Mouse (Mus musculus): ENCODE measurements at regions not wholly inside any gene's neighbourhood (a gene's known extent, or its start where the extent isn't known, plus 50 kb on each side); places are given as distances from the start of the nearest gene placed in this dataset.

DNA sequence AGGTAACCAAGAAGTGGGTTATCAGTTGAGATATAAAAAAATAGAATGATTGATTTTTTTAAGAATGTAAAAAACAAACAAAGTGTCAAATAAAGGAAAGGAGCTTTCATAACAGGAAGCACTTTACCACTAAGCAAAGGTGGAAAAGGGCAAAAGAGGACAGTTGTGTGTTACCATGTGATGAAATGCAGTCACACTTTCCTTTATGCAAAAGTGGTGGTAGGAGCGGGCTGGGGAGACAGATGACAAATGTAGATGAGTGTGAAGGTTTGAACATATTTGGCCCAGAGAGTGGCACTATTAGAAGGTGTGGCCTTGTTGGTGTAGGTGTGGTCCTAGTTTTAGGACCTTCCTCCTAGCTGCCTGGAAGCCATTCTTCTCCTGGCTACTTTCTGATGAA, 222.6 kb upstream of the Adamts5 start:
- no peak for DNase-seq

DNA sequence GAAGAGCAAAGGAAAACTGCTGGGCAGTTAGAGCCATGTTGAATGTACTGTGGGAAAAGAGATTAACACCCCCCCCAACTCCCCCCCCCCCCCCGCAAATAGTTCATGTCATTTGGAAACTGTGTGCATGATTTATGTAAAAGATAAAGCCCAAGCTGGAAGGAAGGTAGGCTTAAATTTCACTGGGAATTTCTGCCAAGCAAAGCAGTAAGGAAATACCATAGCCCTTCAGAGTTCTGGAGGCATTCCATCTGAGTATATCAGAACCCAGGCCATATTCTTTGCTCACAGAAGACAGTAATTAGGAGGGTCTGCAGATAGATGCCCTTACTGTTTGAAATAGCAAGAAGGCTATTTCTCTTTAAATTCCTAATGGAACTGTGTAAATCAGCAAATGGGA, 221.3 kb upstream of the Adamts5 start:
- DNase-seq: no peak

DNA sequence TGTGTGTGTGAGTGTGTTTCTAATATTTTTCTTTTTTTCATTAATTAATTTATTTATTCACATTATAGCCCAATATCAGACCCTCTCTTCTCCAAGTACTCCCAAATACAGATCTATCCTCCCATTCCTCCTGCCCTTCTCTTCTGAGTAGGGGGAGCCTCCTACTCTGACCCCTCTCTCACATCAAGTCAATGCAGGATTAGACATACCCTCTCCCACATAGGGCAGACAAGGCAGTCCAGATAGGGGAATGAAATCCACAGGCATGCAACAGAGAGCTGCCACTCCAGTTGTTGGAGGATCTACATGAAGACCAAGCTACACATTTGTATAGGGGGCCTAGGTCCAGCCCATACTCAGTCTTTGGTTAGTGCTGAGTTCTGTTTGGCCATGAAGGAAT, 216.3 kb upstream of the Adamts5 start:
- DNase-seq: no peak

DNA sequence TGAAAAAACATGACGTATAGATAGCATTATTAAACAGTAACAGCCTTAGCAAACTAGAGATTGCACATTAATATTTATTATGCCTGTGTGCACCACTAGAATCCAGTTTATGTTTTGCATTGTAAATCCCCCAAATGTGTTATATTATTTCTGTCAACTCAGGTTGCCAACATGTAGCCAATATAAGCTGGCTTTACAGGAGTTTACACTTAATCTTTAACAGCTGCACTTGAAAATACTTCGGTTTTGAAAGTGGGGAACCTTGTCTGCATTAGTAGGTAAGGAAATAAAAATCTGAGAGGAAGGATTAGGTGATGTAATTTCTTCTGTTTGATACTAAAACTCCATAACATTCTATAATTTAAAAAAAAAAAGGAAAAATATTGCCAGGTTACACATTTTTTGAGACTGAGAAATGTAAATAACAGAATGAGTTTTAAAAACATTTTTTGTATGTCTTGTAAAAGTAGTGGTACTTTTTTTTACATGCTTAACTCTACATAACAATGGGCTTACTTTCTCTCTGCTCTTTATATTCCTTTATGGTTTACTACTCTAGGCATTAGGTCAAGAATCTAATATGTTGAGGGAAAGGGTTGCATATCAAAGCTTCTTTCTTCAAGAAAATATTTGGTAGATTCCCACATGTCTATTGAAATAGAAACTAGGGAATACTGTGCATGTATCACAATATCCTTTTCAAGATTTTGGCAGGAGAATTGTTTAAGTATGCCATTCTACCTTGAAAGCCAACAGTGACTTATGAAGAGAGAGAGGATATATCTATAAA, 214.2 kb upstream of the Adamts5 start:
- no peak for DNase-seq

DNA sequence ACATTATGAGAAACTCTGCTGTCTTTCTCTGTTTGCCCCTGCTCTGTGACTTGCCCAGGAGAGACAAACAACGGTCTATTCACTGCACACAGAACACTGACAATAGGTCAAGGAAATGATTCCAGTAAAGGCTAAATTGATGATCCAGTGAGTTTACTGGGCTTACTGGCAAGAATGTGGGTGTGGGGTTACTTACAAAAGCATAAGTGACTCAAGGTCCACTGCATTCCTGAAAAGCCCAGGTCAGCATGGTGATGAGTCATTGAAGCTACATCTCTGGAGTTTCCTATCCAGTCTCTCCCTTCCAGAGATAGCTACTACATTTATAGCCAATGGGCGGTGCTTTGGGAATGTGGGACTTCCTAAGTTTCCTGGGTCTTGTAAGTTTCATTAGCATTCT, 192.8 kb upstream of the Adamts5 start:
- no peak for DNase-seq

DNA sequence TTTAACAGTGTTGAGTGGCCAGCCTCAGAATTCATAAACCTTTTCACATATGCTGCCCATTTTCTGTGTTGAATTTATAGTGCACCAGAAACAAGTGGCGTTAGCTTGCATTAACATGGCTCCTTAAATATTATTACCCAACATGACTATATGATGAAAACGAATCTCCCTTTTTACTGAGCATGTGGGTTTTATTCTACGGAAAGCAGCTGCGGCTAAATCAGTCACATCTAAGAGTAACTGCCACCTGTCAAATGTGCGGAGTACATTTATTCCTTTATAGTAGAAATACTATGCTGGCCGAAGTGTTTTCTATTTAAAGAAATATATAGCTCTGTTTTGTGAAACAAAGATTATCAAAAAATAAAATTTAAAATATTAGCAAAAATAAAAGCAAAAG, 188.5 kb upstream of the Adamts5 start:
- DNase-seq: no peak

DNA sequence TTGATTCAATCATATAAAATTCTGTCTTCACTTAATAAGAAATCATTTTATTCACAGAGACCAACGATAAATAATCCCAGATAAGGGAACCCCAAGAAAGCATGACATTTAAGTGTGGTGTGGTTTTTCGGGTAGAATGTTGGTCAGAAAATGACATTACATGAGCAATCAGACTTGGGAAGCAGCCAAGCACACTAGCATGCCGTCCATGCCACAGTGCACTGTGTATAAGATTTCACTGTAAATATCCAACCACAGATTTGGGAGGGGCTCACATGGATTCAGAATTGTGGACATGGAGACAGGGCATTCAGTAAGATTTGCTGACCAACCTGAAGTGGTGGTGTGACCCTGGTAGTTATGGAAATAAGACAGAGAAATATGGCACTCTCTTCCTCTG, 185.8 kb upstream of the Adamts5 start:
- no peak for DNase-seq

DNA sequence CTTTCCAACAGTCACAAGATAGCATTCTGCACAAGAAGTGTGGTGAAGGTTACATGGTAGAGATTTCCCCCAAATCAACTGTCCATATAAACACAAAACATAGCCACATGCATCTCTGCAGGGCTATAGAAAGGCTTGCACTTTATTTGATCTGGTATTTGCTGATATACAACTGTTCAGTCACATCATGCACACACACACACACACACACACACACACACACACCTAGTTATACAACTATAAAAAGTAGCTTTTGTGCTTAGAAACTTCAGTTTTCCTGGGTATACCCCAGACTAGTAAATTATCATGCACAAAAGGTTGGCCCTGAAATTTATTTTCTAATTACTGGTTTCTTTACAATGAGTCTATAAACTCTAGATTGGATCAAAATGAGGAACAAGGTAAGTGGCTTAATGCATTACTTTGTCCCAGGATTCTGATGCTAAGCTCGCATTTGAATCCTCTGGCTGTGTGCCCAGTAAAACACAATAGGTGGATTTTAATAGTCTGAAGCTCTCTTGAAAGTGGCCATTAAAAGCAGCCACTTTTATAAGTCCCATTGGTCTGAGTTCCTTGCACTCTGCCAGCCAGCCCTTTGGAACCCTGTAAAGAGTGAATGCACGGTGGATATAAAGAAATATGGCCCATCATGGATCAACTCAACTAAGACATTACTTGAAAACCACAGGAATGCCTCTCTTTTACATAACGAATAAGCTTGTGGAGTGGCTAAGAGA, 166.2 kb upstream of the Adamts5 start:
- no peak for DNase-seq

DNA sequence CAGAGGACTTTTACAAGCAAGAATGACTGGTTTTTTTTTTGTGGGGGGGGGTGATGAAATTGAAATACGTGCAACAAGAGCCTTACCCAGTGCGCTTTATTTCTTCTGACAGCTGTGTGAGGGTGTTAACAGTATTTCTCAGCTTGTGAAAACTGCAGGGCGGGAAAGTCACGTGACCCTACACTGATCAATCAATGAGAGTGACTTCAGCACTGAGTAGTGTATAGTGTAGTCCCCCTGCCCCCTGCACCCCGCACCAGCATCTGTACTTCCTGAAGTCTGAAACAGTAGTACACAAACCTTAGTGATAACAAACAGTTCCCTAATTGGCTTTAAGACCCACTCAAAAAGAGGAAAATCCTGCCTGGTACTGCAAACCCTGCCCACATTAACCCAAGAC, 158.5 kb upstream of the Adamts5 start:
- no peak for DNase-seq

DNA sequence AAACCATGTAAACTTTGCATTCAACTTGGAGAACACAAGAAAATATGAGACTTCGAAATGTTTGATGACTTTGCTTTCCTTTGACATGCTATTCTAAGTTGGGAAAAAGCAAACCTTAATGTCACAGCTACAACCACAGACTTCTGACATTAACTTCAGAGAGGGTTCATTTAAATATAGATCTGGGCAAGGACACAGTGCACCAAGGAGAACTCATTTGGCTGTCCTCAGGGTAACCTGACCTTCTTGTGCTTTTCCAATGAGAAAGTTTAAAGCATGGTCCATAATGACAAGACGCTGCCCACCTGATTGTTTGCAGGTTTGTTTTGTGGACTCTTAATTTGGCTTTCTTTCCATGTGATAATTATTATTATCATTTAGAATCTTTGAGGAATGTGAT, 143.1 kb upstream of the Adamts5 start:
- DNase-seq: no peak

DNA sequence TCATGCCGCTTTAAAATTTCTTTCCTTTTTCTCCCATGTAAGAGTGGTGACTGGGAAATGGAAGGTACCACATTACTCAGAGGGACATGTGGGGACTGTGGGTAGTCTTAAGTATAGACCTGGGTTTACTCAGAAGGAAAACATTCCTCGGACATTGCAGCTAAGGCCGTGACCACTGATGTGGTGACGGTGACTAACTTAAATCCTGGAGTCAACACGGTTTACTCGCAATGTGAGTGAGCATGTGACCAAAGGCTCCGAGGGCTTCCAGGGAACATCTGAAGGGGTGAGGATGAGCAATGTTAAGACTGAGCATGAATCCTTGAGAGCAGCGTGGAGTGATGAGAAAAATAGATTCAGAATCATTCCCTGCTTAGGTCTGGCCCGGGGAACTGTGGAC, 133.1 kb upstream of the Adamts5 start:
- no peak for DNase-seq

DNA sequence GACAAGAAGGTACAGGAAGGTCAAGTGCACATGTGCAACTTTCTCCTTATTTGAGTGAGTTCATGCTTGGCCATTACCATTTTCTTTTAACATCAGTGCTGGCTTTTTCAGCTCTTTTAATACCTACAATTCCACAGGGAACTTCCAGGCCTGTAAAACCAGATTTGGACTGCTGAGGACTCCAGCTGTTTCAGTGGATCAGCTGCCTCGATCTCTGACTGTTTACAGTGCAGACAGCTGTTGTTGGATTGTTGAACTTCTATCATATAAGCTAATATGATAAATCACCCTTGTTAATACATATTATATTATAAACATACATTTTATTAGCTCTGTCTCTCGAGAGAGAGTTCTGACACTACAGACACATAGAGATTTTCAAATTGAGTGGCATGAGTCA, 126.1 kb upstream of the Adamts5 start:
- DNase-seq: no peak

DNA sequence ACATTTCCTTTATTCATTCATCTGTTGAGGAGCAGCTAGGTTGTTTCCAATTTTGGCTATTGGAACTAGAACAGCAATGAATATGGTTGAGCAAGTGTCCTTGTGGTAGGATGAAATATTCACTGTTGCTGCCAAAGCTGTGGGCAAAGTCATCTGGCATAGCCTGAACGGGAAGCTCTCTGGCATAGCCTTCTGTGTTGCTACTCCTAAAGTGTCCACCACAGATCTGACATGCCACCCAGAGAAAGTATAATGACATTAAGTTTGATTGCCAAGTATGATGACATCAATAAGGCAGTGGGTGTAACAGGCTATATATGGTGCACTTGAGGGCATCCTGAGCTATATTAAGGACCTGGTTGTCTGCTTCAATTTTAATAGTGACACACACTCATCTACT, 113.7 kb upstream of the Adamts5 start:
- DNase-seq: no peak

DNA sequence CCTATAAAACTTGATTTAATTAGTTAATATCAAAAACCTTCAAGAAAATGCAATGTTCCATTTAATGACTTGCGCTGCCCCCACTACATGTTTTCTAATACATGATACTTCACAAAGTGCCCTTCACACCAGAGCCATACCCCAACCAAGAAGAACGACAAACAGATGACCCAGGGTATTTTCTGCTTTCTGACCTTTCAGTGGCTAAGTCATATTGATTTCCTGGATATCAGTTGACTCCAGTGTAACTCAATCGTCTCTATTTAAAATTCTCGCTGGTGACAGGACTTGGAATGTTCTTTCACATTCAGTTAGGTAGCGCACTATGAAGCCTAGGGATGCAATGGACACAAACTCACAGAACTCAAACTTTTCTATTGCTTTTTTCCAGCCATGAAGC, 109.4 kb upstream of the Adamts5 start:
- DNase-seq: no peak

DNA sequence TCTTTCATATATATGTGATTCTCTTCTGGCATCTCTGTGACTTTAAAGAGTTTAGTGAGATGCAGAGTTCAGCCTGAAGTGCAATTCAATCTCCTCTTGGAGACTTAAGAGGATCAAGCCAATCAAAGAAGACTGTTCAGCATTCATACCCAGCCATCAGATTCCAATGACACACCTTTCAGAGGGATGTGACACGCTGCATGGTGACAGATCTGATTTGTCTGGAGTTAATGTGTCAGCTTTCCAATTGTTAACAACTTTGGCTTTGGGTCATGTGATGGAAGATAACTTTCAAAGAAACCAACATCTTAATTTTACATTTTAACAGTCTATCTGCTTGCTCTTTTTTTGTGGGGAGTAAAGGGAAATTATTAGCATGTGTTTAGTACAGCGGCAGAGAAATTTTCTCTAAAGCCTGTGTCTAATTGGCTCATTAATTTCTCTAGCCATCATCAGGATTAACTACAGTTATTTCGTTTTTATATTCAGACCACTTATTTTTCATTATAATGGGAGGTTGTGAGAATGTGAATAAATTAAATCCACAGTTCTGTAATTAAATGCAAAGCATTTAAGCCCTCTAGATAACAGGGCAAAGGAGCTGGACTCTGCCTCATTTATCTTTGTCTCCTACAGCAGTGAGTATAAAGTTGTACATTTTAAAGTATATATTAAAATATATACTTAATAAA, 108.2 kb upstream of the Adamts5 start:
- DNase-seq: no peak

DNA sequence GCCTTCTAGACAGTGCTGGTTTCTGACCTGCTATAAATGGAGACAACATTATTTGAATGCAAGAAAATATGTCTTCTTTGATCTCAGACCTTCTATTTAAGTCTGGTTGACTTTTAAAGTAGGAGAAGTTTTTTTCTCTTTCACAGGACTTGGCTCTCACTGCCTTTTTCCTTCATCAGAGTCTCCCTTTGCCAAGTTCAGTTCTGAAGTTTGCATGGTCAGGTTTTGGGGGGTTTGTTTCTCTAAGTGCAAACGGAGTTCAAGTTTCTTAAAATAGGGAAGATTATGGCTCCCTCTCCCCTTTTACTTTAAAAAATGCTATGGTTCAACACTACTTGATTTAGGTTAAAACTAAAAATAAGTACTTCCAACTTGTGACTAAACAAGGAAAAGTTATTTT, 106.2 kb upstream of the Adamts5 start:
- no peak for DNase-seq

DNA sequence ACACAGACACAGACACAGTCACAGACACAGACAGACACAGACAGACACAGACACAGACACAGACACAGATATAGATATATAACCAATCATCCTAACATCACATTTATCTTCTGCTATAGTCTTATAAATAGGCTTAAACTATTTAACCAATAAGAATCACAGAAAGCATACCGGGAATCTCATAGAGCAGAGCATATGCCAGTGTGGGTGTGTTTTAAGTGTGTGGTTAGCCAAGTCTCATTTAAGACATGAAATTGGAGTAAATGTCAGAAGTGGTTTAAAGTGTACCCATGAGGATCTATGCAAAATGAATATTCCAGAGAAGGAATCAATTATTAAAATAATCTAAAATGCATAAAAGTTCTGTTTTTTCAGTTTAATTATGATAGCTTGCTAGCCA, 99.2 kb upstream of the Adamts5 start:
- DNase-seq: no peak

DNA sequence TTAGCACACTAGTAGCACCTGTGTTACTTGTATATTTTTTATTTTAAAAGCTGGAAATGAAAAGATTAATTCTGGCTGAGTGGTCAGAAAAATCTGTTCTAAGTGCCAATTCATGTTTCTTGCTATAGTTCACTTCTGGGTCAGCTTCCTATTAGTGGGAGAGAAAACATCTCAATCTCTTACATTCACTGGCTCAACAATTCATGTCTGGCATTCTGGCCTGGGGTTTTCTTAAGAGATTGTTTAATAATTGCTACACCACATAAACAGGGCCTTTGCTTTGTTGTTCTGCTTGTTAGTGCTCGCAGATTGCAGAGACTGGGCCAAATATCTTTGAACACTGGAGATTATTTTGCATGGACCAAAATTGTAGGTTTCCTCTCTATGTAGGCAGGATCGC, 84.2 kb upstream of the Adamts5 start:
- no peak for DNase-seq

DNA sequence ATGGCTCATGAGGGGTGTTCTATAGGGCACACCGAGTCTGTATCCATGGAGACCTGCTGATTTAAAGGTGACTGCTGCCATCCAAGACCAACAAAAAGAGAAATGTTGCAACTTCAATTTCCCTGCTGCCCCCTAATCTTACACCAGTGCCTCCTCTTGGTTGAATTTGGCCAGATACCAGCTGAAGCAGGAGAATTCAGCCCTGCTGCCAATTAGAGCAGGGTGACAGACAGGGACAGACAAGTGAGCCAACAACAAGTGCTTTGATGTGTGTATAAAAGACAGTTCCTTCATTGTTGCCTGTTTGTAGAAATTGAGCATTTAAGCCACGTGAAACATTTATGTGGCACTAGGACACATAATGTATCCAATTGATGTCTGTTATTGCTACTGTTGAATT, 75.5 kb upstream of the Adamts5 start:
- no peak for DNase-seq

DNA sequence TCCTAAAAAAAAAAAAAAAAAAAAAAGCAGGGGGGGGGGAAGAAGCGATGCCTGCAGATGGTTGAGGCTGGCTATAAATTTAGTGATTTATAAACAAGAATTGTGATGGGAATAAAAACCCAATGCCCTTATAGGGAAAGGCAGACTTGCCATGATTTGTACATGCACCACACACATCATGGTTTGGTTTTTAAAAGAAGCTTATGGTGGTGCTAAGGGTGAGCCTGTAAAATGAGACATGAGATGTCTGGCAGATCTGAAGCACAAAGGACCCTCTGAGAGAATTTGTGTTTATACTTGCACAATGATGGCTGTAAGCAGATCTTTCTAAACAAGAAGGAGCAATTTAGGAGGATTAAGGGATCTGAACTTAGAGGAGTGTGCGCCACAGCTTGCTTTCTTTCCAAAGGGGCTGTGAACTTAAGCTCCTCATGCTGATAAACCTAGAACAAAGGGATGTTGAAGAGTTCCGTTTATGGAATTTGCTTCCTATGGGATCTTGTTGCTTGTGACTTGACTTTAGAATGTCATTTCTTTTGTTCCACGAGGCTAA, 65.3 kb upstream of the Adamts5 start:
- no peak for DNase-seq

DNA sequence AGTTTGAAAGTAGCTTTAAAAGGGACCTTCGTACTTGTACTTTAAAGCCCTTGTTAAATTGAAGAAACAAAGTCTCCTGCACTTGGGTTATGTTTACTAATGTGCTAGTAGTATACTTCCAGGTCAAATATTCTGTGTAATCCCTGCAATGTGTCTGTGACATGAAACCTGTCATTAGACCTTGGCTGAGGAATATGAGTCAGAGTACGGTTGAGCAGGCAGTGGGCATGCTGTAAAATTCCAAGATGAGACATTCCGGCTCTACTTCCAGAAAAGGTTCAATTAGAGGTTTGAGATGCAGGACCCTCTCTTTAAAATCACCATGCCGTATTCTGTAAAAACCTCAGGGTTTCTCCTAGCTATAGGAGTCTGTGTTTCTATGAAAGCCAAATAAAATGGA, 64.6 kb upstream of the Adamts5 start:
- DNase-seq: no peak

DNA sequence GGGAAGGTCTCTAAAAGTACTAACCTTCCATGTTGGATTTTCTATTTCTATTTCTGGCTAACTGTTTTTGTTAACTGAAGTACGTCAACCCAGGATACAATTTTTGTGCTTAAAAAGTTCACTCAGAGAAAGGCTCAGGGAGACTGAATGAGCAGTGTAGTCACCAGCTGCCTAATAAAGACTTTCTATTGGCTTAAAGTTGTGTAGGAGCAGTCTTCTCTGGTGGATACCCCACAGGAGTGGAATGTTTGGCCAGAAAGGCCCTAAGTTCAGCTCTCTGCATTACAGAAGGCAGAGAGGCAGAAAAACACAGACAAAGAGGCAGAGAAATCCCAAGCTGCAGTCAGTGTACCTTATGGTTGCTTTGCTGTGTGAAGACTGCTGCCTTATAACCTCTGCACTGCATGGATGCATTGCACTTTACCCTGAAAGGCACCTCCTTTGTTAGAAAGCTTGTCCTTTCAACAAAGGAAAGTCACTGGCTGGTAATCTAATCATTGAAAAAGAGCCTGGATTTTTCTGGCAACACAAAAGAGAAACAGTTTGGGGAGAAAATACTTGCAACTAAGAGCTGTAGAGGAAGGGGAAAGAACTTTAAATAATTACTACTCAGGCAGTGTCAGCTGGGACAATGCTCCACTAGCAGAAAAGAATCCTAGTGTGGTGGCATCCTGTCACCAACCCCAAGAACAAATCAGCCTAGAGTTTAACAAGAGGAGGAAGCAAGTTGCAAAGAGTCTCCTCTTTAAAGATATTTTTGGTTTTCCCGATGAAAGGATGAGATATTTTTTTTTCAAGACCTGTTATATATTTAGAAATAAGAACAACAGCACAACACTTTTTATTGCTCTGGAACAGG, 63.0 kb upstream of the Adamts5 start:
- DNase-seq: no peak

DNA sequence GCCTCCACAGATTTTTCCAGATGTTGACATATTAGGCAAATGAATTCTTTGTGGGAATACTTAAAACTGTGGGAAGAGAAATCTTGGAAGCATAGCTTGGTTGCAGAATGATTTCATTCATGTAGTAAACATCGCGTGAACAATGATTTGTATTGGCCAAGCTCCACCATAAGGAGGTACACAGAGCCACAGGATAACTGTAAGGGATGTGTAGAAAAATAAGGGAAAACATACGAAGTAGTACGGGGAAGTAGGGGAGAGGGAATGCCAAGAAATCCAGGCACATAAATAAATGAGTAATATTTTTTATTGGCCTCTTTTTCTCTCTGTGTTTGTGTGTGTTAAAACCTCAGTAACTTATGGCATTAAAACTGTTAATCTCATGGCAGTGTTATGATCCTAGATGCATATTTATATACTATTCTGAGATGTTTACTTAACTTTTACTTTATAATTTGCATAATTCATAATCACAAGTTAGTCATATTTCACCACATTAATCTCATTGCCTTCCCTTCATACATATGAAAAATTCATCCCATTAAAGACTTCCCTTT, 54.5 kb upstream of the Adamts5 start:
- DNase-seq: no peak

Data from thymus, postnatal 4 days (tissue).